Mouse (Mus musculus): ENCODE data around the gene Nt5c. TPM values are rescaled to one million over a fixed set of nuclear protein-coding genes. Genes with fewer than 3 reads are reported as not detected.
"Not testable (repeated sequence)": the region's sequence is repeated elsewhere in the genome, so short reads cannot be mapped to it uniquely, and the experiment has no call there.

Nt5c gene
- 81.6 and 82.1 TPM in 2 replicates for polyA plus RNA-seq (2015; fragmentation: Nextera tagmentation; extraction: Ambion mirVana)

DNA sequence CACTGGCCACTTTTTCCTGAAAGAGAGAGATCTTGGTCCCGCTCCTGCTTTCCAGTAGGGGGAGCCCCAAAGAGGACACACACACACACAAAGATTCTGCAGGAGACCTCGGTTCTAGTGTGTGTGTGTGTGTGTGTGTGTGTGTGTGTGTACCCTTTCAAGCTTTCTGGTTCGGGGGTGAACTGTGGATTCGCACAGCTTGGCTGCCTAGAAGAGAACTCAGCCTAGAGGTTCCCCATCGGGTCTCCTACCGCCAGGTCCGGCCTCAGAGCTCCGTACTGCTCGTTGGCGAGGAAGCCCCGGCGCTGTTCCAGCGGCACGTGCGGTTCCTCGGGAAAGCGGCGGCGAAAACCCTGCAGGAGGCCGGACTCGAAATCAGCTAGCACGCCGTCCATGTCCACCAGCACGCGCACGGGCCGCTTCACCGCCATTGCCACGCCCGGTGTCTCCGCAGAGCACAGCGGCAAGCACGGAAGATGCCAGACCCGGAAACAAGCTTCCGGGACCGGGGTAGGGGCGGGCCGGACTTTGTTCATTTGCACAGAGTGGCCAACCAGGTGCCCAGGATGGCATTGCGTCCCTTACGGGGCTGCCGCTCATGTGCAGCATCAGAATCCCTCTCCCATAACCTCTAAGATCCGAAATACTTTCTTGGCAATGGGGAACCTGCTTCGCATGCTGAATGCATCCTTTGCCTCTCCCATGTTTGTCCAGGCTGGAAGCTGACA is at the start of gene Nt5c:
Gene Nt5c, minus strand, starts transcription at position 507 of the 728 bp plus-strand sequence.
- peak within 1 kb of the TSS; percentile 89 for H3K27ac ChIP-seq
- H3K4me2 ChIP-seq: peak within 1 kb of the TSS; percentile 83
- peaks cover 15% of the 10 kb centered on the region for H3K36me3 ChIP-seq
- no peaks in the 10 kb centered on the region for H3K9me3 ChIP-seq
- H3K4me1 ChIP-seq: peaks cover 17% of the 10 kb centered on the region
- peak within 1 kb of the TSS; percentile 74 for H3K4me3 ChIP-seq
- no peaks in the 10 kb centered on the region for H3K27me3 ChIP-seq
- whole genome bisulfite sequencing: 1% methylated on average over 43 of the region's 43 CpGs
- peak within 1 kb of the TSS; percentile 65 for H3K9ac ChIP-seq
- ATAC-seq (ENCODE audit: insufficient number of reproducible peaks, low FRiP score, low TSS enrichment, low read depth): peak; percentile 85

- Histone ChIP-seq H3K9me3 (no peaks in the 10 kb centered on the region), H3K27ac (no peak overlapping the region), H3K27me3 (no peaks in the 10 kb centered on the region), H3K36me3 (peaks cover 10% of the 10 kb centered on the region), H3K4me3 (no peak overlapping the region), H3K9ac (no peak overlapping the region), H3K4me2 (no peak overlapping the region), H3K4me1 (peaks cover 12% of the 10 kb centered on the region)
- WGBS: 65% methylated on average over 2 of the region's 2 CpGs
- ATAC-seq (ENCODE audit: insufficient number of reproducible peaks, low FRiP score, low TSS enrichment, low read depth): no peak
These were observed 46.4 kb upstream of the Nt5c start for GRCm38 (mm10) chr11:115538045-115538444.

- Histone ChIP-seq H3K9ac (no peak overlapping the region), H3K4me1 (peaks cover 12% of the 10 kb centered on the region), H3K27ac (peak overlapping the region; percentile 100), H3K9me3 (no peaks in the 10 kb centered on the region), H3K4me2 (peak overlapping the region; percentile 55), H3K4me3 (peak overlapping the region; percentile 61; the same call in 1 of the 2 replicates), H3K27me3 (no peaks in the 10 kb centered on the region), H3K36me3 (peaks cover 21% of the 10 kb centered on the region)
- 87% methylated on average over 10 of the region's 10 CpGs for WGBS
- ATAC-seq (ENCODE audit: insufficient number of reproducible peaks, low FRiP score, low TSS enrichment, low read depth): no peak
These were observed 45.4 kb upstream of the Nt5c start for GRCm38 (mm10) chr11:115536856-115537568.

DNA sequence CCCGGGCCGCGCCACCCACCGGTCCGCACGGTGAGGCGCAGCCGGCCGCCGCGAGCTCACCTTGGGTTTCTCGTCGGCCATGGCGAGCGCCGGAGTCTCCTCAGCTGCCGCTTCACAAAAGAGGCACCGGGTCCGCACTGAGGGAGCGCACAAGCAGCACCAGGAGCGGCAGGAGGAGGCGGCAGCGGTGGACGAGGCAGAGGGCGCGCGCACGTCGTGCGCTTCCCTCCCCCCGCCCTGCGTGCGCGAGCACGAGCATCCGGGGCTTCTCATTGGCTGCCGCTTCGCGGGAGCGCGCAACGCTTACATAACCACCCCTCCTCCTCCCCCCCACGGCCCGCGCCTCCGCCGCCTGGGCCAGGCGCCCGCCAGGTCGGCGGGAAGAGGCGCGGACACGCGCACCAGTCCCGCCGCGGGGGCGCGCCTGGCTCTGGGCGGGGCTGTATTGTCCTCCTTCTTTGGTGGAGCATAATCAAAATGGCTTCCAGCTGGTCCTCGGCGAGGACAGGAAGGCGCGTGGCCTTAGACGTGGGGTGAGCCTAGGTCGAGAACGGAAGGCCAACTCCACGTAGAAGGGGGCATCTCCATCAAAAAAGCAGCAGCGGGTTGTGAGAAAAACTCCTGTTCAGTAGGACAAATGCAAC is 44.5 kb upstream of the Nt5c start, which contains the start of gene Sumo2:
Gene Sumo2, minus strand, starts transcription at position 239 of the 644 bp plus-strand sequence.
- Histone ChIP-seq H3K9ac (peak within 1 kb of the TSS; percentile 97), H3K27me3 (no peaks in the 10 kb centered on the region), H3K9me3 (no peaks in the 10 kb centered on the region), H3K36me3 (peaks cover 28% of the 10 kb centered on the region), H3K27ac (peak within 1 kb of the TSS; percentile 100), H3K4me3 (peak within 1 kb of the TSS; percentile 61), H3K4me1 (peaks cover 12% of the 10 kb centered on the region), H3K4me2 (peak within 1 kb of the TSS; percentile 55)
- WGBS: 2% methylated on average over 55 of the region's 70 CpGs
- peak; percentile 85 for ATAC-seq (ENCODE audit: insufficient number of reproducible peaks, low FRiP score, low TSS enrichment, low read depth)

GRCm38 (mm10) chr11:115535401-115536037 is 43.9 kb upstream of the Nt5c start:
- peaks cover 30% of the 10 kb centered on the region for H3K36me3 ChIP-seq
- under 1% methylated on average over 81 of the region's 84 CpGs for WGBS
- no peaks in the 10 kb centered on the region for H3K9me3 ChIP-seq
- H3K4me3 ChIP-seq: peak overlapping the region; percentile 61
- peak overlapping the region; percentile 55 for H3K4me2 ChIP-seq
- no peaks in the 10 kb centered on the region for H3K27me3 ChIP-seq
- H3K27ac ChIP-seq: peak overlapping the region; percentile 100
- ATAC-seq (ENCODE audit: insufficient number of reproducible peaks, low FRiP score, low TSS enrichment, low read depth): peak; percentile 80
- peak overlapping the region; percentile 97 for H3K9ac ChIP-seq
- peaks cover 12% of the 10 kb centered on the region for H3K4me1 ChIP-seq

GRCm38 (mm10) chr11:115534759-115535371 is 43.2 kb upstream of the Nt5c start:
- Histone ChIP-seq H3K4me2 (peak overlapping the region; percentile 55), H3K4me1 (peaks cover 12% of the 10 kb centered on the region), H3K9ac (peak overlapping the region; percentile 97), H3K4me3 (peak overlapping the region; percentile 61), H3K27ac (peak overlapping the region; percentile 100), H3K27me3 (no peaks in the 10 kb centered on the region), H3K36me3 (peaks cover 36% of the 10 kb centered on the region), H3K9me3 (no peaks in the 10 kb centered on the region)
- ATAC-seq (ENCODE audit: insufficient number of reproducible peaks, low FRiP score, low TSS enrichment, low read depth): no peak
- 4% methylated on average over 11 of the region's 11 CpGs for WGBS

DNA sequence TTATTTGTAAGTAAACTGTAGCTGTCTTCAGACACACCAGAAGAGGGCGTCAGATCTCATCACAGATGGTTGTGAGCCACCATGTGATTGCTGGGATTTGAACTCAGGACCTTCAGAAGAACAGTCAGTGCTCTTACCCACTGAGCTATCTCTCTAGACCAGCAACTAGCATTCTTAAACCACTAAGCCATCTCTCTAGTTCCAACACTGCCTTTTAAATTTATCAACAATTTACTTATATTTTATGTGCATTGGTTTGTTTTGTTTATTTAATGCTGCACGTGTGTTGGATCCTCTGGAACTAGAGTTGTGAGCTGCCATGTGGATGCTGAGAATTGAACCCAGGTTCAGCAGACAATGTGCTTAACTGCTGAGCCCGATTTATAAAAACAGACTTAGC is 34.8 kb upstream of the Nt5c start:
- not testable (repeated sequence) for H3K4me3 ChIP-seq; H3K4me2 ChIP-seq; H3K4me1 ChIP-seq; ATAC-seq (ENCODE audit: insufficient number of reproducible peaks, low FRiP score, low TSS enrichment, low read depth); H3K27me3 ChIP-seq; H3K9me3 ChIP-seq; H3K9ac ChIP-seq; H3K27ac ChIP-seq
- 84% methylated on average over 3 of the region's 3 CpGs for WGBS
- peaks cover 70% of the 10 kb centered on the region for H3K36me3 ChIP-seq

DNA sequence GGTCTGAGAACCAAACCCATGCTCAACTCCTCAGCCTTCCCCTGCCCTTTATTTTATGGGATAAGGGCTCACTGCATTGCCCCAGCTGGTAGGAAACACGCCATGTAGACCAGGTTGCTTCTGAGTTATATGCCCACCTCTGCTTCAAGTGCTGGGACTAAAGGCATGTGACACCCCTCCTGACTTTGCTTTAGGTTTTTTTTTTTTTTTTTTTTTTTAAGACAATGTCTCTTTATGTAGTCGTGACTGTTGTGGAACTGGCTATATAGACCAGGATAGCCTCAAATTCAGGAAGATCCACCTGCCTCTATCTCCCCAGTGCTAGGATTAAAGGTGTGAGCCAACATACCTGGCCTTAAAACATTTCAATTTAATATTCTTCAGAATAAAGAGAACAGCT is 31.0 kb upstream of the Nt5c start:
- Histone ChIP-seq H3K36me3 (peaks cover 51% of the 10 kb centered on the region), H3K9ac (no peak overlapping the region), H3K9me3 (no peaks in the 10 kb centered on the region), H3K4me1 (no peaks in the 10 kb centered on the region), H3K4me3 (no peak overlapping the region), H3K27ac (no peak overlapping the region), H3K4me2 (no peak overlapping the region), H3K27me3 (no peaks in the 10 kb centered on the region)
- no peak for ATAC-seq (ENCODE audit: insufficient number of reproducible peaks, low FRiP score, low TSS enrichment, low read depth)
- WGBS: 69% methylated on average over 2 of the region's 2 CpGs

- H3K9me3 ChIP-seq: no peaks in the 10 kb centered on the region
- no peak overlapping the region for H3K27ac ChIP-seq
- no peak overlapping the region for H3K4me2 ChIP-seq
- no peaks in the 10 kb centered on the region for H3K4me1 ChIP-seq
- 81% methylated on average over 2 of the region's 2 CpGs for WGBS
- H3K9ac ChIP-seq: no peak overlapping the region
- peaks cover 46% of the 10 kb centered on the region for H3K36me3 ChIP-seq
- no peak for ATAC-seq (ENCODE audit: insufficient number of reproducible peaks, low FRiP score, low TSS enrichment, low read depth)
- H3K27me3 ChIP-seq: no peaks in the 10 kb centered on the region
- no peak overlapping the region for H3K4me3 ChIP-seq
These were observed 30.6 kb upstream of the Nt5c start for GRCm38 (mm10) chr11:115522238-115522637.

DNA sequence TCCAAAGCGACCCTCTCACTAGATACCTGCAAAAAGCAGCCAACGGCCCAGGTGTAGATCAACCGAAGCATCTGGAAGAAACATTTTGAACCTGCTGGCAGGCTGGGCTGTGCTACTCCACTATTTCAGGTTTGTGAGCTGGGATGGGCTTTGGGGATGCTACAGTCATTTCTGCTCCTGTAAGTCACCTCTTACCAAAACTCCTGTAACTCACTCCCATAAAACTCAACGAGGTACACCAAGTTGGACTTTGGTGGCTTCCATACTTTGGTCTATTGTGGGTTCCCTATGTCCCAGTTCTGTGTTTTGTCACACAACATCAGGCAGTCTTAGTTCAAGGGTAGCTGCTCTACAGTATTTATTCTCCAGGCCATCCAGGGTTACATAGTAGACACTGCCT is 29.4 kb upstream of the Nt5c start:
- H3K9ac ChIP-seq: no peak overlapping the region
- H3K9me3 ChIP-seq: no peaks in the 10 kb centered on the region
- no peak overlapping the region for H3K4me2 ChIP-seq
- 78% methylated on average over 4 of the region's 4 CpGs for WGBS
- H3K4me1 ChIP-seq: no peaks in the 10 kb centered on the region
- no peak overlapping the region for H3K27ac ChIP-seq
- peaks cover 37% of the 10 kb centered on the region for H3K36me3 ChIP-seq
- no peak overlapping the region for H3K4me3 ChIP-seq
- ATAC-seq (ENCODE audit: insufficient number of reproducible peaks, low FRiP score, low TSS enrichment, low read depth): no peak
- no peaks in the 10 kb centered on the region for H3K27me3 ChIP-seq

- no peak for ATAC-seq (ENCODE audit: insufficient number of reproducible peaks, low FRiP score, low TSS enrichment, low read depth)
- Histone ChIP-seq H3K4me2 (no peak overlapping the region), H3K4me3 (no peak overlapping the region), H3K27me3 (no peaks in the 10 kb centered on the region), H3K9ac (no peak overlapping the region), H3K36me3 (peaks cover 28% of the 10 kb centered on the region), H3K9me3 (no peaks in the 10 kb centered on the region), H3K4me1 (no peaks in the 10 kb centered on the region), H3K27ac (no peak overlapping the region)
- WGBS: 91% methylated on average over 2 of the region's 2 CpGs
These were observed 28.6 kb upstream of the Nt5c start for GRCm38 (mm10) chr11:115520218-115520617.
